7 mouse cellular contexts compared by ENCODE assay signal in the genomic region with DNA sequence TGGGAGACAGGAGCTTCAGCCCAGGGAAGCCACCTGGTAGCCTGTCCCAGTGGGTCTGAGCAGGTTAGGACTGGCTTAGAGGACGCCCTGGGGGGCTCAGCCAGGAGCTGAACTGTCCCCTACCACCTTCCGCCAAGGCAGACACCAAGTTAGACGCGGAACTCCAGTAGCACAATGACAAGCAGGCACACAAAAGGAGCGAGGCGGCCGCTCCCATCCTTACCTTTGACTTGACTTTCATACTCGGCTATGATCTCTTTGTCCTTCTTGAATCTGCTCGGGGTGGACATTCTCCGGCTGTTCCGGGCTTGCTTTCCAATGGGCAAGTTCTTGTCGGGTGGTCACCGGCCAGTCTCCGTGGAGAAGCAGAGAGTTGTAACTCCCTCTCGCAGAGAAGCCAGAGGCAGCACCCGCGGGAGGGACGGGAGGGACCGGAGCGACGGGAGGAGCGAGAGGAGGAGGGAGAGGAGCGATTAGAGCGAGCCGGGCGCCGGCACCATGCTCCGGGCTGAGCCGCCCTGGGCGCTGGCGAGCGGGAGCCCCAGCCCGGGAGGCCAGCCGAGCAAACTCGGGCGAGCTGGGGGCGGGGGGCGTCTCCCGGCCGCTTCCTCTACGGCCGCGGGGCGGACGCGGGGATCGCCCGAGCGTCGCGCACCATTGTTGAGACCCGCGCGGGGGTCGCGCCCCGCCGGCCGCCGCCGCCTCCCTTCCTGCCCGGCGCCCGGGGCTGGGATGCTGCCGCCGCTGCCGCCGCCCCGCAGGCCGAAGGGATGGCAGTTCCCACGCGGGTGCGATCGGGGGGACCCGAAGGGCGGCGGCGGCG. TPM values are rescaled to one million over a fixed set of nuclear protein-coding genes. Genes with fewer than 3 reads are reported as not detected.
DNase-seq lines count a peak whose midpoint lies in the region; ATAC-seq lines count a peak whose summit lies in the region.

A gene (minus strand): TSS at position 412 of the 823 bp plus-strand sequence.

- DNase-seq in adrenal gland, adult 2 months: peak; percentile 78
- DNase-seq in gastrocnemius, postnatal 25 days: peak; percentile 51
- peak; percentile 56 for DNase-seq in left cerebral cortex, postnatal 4 days
- peak; percentile 73 for DNase-seq in mesoderm, embryonic 11.5 days (ENCODE audit: low read depth, low spot score)
- DNase-seq in skeletal muscle tissue, adult 2 months (ENCODE audit: low read depth, low spot score): peak; percentile 24

- intact Hi-C loops in left cerebral cortex, postnatal 4 days (cut with DNase I): loop anchor here (5.0 kb wide), 2 partner anchors 210 to 285 kb away; no protein-coding TSS in a partner anchor

- peak; percentile 50 for ATAC-seq in common myeloid progenitor, adult 5-6 weeks (replicated peaks; ENCODE audit: low read depth, poor library complexity, severe bottlenecking)
- ATAC-seq in inflammation-experienced regulatory T-cells, adult 6 months: peak; percentile 23

RNA-seq across cellular contexts. Expression of the gene that starts here (rescaled TPM):
- 1 to 10 TPM; 1.2 to 2.4 TPM for total RNA-seq in adrenal gland, adult 2 months (2021)
- polyA plus RNA-seq in adrenal gland, adult 2 months (2012; rRNA removed): 0.75 and 0.88 TPM in 2 replicates
- 0.14 TPM in 1 of 2 replicates, not detected in the other for total RNA-seq in common myeloid progenitor, adult 5-6 weeks (2017)
- 1 to 10 TPM; 1.4 to 1.7 TPM for total RNA-seq in gastrocnemius, postnatal 25 days (2021)
- polyA plus RNA-seq in inflammation-experienced regulatory T-cells, adult 6 months (2017; shearing (Covaris generic)): under 1 TPM in 1 of 3 experiments, not detected in 2; 0.09 TPM
- total RNA-seq in left cerebral cortex, postnatal 4 days (2021): 10 to 100 TPM; 70.8 to 73.6 TPM

Comparison
In these comparisons a context has a peak if more than half of its experiments do, and no peak if none do; other contexts are left out.
1. Peak in every context shown above with its lines: DNase-seq and ATAC-seq.
2. RNA of the gene that starts here (total RNA-seq): 70.8 to 73.6 TPM in left cerebral cortex, postnatal 4 days; 1.2 to 2.4 TPM in adrenal gland, adult 2 months, 1.4 to 1.7 TPM in gastrocnemius, postnatal 25 days and 0.14 TPM in common myeloid progenitor, adult 5-6 weeks; every median in the first group is over 10 times any median in the second.
3. Peak in ATAC-seq in common myeloid progenitor, adult 5-6 weeks; RNA of the gene not detected or under 1 TPM.
4. Peak in ATAC-seq in inflammation-experienced regulatory T-cells, adult 6 months; RNA of the gene not detected or under 1 TPM.
5. DNase-seq: peak in every context shown above with its lines; median percentile 78 in adrenal gland, adult 2 months; 73 in mesoderm, embryonic 11.5 days; 56 in left cerebral cortex, postnatal 4 days; 51 in gastrocnemius, postnatal 25 days; 24 in skeletal muscle tissue, adult 2 months.